Mouse (Mus musculus): ENCODE results near the gene Lta. TPM values are rescaled to one million over a fixed set of nuclear protein-coding genes. Genes with fewer than 3 reads are reported as not detected.
A peak's percentile ranks its signal among the peaks of the same experiment; 100 is the strongest.

Gene Lta
- polyA plus RNA-seq (2016; fragmentation: Nextera tagmentation; extraction: Ambion mirVana), result not detected in 2 replicates

DNA sequence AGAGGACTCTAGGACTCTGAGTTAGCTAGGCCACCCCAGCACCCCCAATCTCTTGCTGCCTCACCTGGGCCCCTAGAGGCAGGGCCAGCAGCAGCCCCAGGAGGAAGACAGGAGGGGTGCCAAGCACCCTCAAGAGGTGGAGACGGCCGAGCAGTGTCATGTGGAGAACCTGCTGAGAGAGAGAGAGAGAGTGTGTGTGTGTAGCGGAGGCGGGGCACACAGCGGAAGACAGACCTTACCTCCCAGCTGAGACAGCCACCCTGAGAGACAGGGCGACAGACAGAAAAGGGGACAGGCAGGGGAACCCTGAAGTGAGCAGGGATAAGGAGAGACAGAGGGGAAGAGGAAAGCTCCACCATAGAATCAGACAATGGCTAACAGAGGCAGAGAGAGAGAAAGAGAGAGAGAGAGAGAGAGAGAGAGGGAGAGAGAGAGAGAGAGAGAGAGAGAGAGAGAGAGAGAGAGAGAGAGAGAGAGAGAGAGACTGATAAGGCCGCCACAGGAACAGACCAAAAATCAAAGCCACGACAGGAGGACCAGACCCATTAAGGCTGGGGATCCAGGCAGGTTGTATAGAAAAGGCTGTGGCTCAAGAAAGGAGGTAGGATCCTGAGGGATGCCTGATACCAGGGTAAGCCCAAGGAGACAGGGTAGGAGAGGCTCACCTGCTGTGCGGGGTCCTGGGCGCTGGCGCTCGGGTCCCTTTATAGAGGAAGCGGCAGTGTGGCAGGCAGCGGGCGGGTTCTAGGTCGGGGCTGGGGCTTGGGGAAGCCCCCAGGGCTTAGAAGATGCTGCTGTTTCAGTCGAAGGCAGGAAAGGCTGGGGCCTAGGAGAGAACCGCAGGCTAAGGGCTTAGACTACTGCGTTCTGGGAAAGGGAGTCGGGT lies at the start of gene Lta:
Lta (minus strand) TSS at position 858 of the 886 bp plus-strand sequence.
- no peak for ATAC-seq (ENCODE audit: low FRiP score, low read depth)
- Histone ChIP-seq H3K4me1 (0 out of 2 replicates have a peak, but pooled peaks cover 2% of the 10 kb centered on the region), H3K9me3 (no peaks in the 10 kb centered on the region), H3K9ac (replicated peaks) (no peak within 1 kb of the TSS; the same call in 1 of the 2 replicates), H3K27ac (replicated peaks) (no peak within 1 kb of the TSS), H3K27me3 (peaks cover 54% of the 10 kb centered on the region), H3K4me2 (replicated peaks) (no peak within 1 kb of the TSS), H3K4me3 (no peak within 1 kb of the TSS), H3K36me3 (no peaks in the 10 kb centered on the region)
- WGBS, result 31% methylated on average over 20 of the region's 20 CpGs

DNA sequence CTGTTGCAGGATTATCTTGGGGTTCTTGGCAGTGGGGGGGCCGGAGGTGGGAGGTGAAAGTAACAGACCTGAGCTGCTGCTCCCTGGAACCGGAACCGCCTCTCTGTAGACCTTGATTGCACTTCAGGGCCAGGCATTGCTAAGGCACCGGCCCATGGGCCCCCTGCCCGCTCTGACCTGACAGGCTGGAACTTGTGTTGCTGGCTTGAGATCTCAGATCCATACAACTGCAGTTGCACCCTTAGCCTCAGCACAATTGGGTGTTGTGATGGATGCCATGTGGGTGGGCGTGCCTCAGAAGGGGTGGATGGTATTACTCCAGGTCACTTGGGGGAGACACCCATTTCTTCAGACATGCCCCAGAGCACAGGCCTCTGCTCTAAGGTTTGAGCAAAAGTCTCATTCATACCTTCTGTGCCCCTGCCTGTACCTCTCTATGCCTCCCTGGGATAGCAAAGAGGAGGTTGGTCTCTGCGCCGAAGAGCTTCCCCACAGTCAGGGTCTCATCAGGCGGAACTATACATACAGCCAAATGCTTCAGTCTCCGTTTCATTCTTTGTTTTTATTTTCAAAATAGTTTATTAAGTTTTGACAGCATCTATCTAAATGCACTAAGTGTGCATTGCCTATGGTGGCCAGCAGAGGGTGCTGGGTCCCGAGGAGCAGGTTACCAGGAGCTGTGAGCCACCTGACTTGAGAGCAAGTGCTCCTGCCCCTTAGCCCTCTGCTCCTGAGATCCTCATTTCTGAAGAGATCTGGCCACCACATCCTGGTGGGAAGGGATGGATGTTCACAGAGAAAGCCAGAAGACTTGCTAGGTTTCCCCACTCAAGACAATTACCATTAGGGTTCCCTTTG lies 49.3 kb upstream of the Lta start:
- 62% methylated on average over 11 of the region's 11 CpGs for WGBS
- Histone ChIP-seq H3K9ac (replicated peaks) (no peak overlapping the region), H3K27ac (replicated peaks) (0 out of 2 replicates have a peak overlapping the region, but pooled peaks have one; percentile 35), H3K4me1 (peaks cover 4% of the 10 kb centered on the region), H3K9me3 (no peaks in the 10 kb centered on the region), H3K27me3 (peaks cover 12% of the 10 kb centered on the region; the same call in 1 of the 2 replicates), H3K4me3 (no peak overlapping the region), H3K4me2 (replicated peaks) (no peak overlapping the region), H3K36me3 (peaks cover 50% of the 10 kb centered on the region)
- ATAC-seq (ENCODE audit: low FRiP score, low read depth), result 0 out of 2 replicates have a peak, but pooled peaks have one; percentile 44

DNA sequence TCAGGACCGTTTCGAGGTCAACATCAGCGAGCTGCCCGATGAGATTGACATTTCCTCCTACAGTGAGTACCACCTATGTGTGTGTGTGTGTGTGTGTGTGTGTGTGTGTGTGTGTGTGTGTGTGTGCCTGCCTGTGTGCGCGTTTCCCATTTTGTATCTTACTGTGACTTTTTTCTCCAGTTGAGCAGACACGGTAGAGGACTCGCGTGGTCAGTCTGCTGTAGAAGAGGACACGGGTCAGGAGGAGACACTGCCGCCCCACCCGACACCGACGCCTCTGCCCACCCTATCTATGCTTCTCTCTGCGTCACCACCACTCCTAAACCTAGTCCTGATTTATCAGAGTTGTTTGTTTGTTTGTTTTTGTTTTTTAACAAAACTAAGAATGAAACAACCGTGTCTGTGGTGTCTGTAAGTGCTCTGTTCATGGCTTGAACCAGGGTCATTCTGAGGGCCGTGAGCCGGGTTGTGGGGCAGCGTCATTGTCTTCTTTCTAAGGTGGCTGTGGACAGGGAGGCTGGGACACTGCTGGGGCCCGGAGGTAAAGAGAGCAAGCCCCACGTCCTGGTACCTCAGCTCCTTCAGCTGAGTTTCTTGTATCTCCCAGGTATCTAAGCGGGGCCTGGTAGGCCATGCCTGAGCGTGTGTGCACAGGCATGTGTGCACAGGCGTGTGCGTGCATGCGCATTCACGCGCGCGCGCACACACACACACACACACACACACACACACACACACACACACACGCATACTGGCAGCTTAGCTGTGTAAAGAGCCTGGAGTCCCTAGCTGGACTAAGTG lies 48.3 kb upstream of the Lta start:
- H3K4me2 ChIP-seq (replicated peaks), result no peak overlapping the region
- peaks cover 12% of the 10 kb centered on the region; the same call in 1 of the 2 replicates for H3K27me3 ChIP-seq
- WGBS, result 91% methylated on average over 32 of the region's 32 CpGs
- H3K4me1 ChIP-seq, result peaks cover 4% of the 10 kb centered on the region
- no peak overlapping the region for H3K9ac ChIP-seq (replicated peaks)
- H3K9me3 ChIP-seq, result no peaks in the 10 kb centered on the region
- H3K4me3 ChIP-seq, result no peak overlapping the region
- H3K36me3 ChIP-seq, result peaks cover 60% of the 10 kb centered on the region
- no peak overlapping the region for H3K27ac ChIP-seq (replicated peaks)
- no peak for ATAC-seq (ENCODE audit: low FRiP score, low read depth)

- Histone ChIP-seq H3K27ac (replicated peaks) (no peak overlapping the region), H3K4me2 (replicated peaks) (no peak overlapping the region), H3K9me3 (no peaks in the 10 kb centered on the region), H3K36me3 (peaks cover 67% of the 10 kb centered on the region), H3K27me3 (peaks cover 11% of the 10 kb centered on the region; the same call in 1 of the 2 replicates), H3K4me1 (peaks cover 2% of the 10 kb centered on the region), H3K4me3 (no peak overlapping the region), H3K9ac (replicated peaks) (no peak overlapping the region)
- ATAC-seq (ENCODE audit: low FRiP score, low read depth), result no peak
- WGBS, result 88% methylated on average over 18 of the region's 18 CpGs
Measured at GRCm38 (mm10) chr17:35252619-35253292, 47.6 kb upstream of the Lta start.

- no peak for ATAC-seq (ENCODE audit: low FRiP score, low read depth)
- Histone ChIP-seq H3K9me3 (no peaks in the 10 kb centered on the region), H3K9ac (replicated peaks) (no peak overlapping the region), H3K4me2 (replicated peaks) (no peak overlapping the region), H3K36me3 (peaks cover 75% of the 10 kb centered on the region), H3K27me3 (peaks cover 5% of the 10 kb centered on the region; the same call in 1 of the 2 replicates), H3K27ac (replicated peaks) (no peak overlapping the region), H3K4me1 (peaks cover 9% of the 10 kb centered on the region), H3K4me3 (no peak overlapping the region)
- WGBS, result 85% methylated on average over 5 of the region's 5 CpGs
Measured at GRCm38 (mm10) chr17:35251981-35252380, 46.8 kb upstream of the Lta start.

- 87% methylated on average over 15 of the region's 15 CpGs for WGBS
Measured at GRCm38 (mm10) chr17:35251162-35251719, 46.1 kb upstream of the Lta start.

GRCm38 (mm10) chr17:35250348-35251120 lies 45.4 kb upstream of the Lta start:
- Histone ChIP-seq H3K4me1 (peaks cover 21% of the 10 kb centered on the region), H3K27ac (replicated peaks) (no peak overlapping the region), H3K27me3 (no peaks in the 10 kb centered on the region), H3K4me2 (replicated peaks) (no peak overlapping the region), H3K9me3 (no peaks in the 10 kb centered on the region), H3K9ac (replicated peaks) (no peak overlapping the region), H3K36me3 (peaks cover 90% of the 10 kb centered on the region), H3K4me3 (no peak overlapping the region)
- 92% methylated on average over 3 of the region's 3 CpGs for WGBS
- ATAC-seq (ENCODE audit: low FRiP score, low read depth), result no peak

More at GRCm38 (mm10) chr17:35251162-35251719, 46.1 kb upstream of the Lta start:
- Histone ChIP-seq H3K36me3 (peaks cover 83% of the 10 kb centered on the region), H3K4me2 (replicated peaks) (no peak overlapping the region), H3K27ac (replicated peaks) (no peak overlapping the region), H3K4me1 (peaks cover 14% of the 10 kb centered on the region), H3K4me3 (no peak overlapping the region), H3K27me3 (no peaks in the 10 kb centered on the region), H3K9ac (replicated peaks) (no peak overlapping the region), H3K9me3 (no peaks in the 10 kb centered on the region)
- no peak for ATAC-seq (ENCODE audit: low FRiP score, low read depth)

GRCm38 (mm10) chr17:35249451-35250197 lies 44.5 kb upstream of the Lta start:
- H3K9ac ChIP-seq (replicated peaks), result no peak overlapping the region
- no peaks in the 10 kb centered on the region for H3K9me3 ChIP-seq
- no peak overlapping the region for H3K4me2 ChIP-seq (replicated peaks)
- H3K4me1 ChIP-seq, result peaks cover 30% of the 10 kb centered on the region
- no peak for ATAC-seq (ENCODE audit: low FRiP score, low read depth)
- H3K36me3 ChIP-seq, result peaks cover 99% of the 10 kb centered on the region
- no peaks in the 10 kb centered on the region for H3K27me3 ChIP-seq
- H3K27ac ChIP-seq (replicated peaks), result no peak overlapping the region
- no peak overlapping the region for H3K4me3 ChIP-seq
- WGBS, result 89% methylated on average over 19 of the region's 19 CpGs

DNA sequence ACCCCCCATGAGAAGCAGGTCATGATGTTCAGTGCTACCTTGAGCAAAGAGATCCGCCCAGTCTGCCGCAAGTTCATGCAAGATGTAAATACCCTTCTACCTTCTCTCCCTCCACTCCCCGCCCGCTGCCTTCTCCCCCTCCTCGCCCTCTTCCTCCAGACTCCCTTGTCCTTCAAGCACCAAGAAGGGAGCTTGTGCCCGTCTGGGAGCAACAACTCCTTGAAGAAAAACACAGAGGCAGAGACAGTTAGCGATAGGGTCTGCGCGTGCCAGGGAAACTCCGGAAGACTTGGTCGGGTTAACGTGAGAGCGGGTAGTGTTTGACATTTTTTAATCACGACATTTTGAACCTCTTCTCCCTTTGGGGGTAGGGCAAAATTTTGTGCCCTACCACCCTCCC lies 43.8 kb upstream of the Lta start:
- no peak for ATAC-seq (ENCODE audit: low FRiP score, low read depth)

GRCm38 (mm10) chr17:35247144-35247543 lies 42.0 kb upstream of the Lta start:
- H3K9ac ChIP-seq (replicated peaks), result no peak overlapping the region
- no peak overlapping the region for H3K27ac ChIP-seq (replicated peaks)
- no peak overlapping the region for H3K4me3 ChIP-seq
- no peak overlapping the region for H3K4me2 ChIP-seq (replicated peaks)
- H3K27me3 ChIP-seq, result no peaks in the 10 kb centered on the region
- 89% methylated on average over 7 of the region's 7 CpGs for WGBS
- no peaks in the 10 kb centered on the region for H3K9me3 ChIP-seq
- no peak for ATAC-seq (ENCODE audit: low FRiP score, low read depth)
- H3K4me1 ChIP-seq, result peaks cover 46% of the 10 kb centered on the region
- H3K36me3 ChIP-seq, result peaks cover 91% of the 10 kb centered on the region

More for the DNA sequence above, 43.8 kb upstream of the Lta start:
- 92% methylated on average over 14 of the region's 14 CpGs for WGBS
- Histone ChIP-seq H3K27ac (replicated peaks) (no peak overlapping the region), H3K4me2 (replicated peaks) (no peak overlapping the region), H3K4me1 (peaks cover 37% of the 10 kb centered on the region), H3K36me3 (peaks cover 99% of the 10 kb centered on the region), H3K9me3 (no peaks in the 10 kb centered on the region), H3K9ac (replicated peaks) (no peak overlapping the region), H3K27me3 (no peaks in the 10 kb centered on the region), H3K4me3 (no peak overlapping the region)
